Mouse (Mus musculus): ENCODE data around the gene Rps3. TPM values are rescaled to one million over a fixed set of nuclear protein-coding genes. Genes with fewer than 3 reads are reported as not detected.

Rps3 gene
- total RNA-seq, 2 experiments from 2014 or later: 511 to 548 TPM

DNA sequence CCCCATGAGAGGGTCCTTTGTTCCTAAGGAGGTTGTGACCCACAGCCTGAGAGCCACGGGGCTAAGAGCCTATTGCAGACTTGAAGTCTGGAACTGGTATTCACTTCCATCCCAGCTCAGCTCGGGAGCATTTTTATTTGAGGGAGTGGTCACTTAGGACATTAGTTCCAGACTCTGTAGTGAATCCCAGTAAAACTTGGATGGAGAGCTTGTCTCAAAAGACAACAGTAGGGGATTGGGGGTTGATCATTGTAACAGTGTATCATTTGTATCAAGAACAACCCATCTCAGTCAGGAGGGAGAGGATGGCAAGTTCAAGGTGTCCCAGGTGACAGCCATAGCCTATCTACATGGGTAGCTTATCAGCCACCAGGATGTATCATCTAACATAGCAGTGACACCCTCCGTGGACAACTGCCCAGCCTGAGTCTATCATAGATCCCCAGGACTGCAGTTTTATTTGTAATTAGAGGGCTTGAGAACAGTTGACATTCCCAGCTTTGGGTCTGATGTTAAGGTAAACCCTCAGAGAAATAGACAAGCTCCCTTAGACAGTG is 6.9 kb downstream of the Rps3 start:
- DNase-seq (ENCODE audit: low spot score in 2 of 2): no peak

DNA sequence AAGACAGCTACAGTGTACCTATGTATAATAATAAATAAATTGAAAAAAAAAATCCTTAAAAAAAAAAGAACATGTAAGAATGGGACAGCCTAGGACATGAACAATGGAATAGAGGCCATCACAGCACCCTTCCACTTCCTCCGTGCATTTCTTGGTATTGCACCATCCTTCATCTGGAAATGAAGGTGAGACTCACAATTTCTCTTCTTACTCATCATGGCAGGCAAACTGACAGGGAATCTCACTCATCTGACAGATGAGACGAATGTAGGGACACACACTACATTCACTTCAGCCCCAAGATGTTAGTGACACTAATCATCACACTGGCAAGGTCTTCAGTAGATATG is 8.0 kb downstream of the Rps3 start:
- no peak for DNase-seq (ENCODE audit: low spot score in 2 of 2)

DNA sequence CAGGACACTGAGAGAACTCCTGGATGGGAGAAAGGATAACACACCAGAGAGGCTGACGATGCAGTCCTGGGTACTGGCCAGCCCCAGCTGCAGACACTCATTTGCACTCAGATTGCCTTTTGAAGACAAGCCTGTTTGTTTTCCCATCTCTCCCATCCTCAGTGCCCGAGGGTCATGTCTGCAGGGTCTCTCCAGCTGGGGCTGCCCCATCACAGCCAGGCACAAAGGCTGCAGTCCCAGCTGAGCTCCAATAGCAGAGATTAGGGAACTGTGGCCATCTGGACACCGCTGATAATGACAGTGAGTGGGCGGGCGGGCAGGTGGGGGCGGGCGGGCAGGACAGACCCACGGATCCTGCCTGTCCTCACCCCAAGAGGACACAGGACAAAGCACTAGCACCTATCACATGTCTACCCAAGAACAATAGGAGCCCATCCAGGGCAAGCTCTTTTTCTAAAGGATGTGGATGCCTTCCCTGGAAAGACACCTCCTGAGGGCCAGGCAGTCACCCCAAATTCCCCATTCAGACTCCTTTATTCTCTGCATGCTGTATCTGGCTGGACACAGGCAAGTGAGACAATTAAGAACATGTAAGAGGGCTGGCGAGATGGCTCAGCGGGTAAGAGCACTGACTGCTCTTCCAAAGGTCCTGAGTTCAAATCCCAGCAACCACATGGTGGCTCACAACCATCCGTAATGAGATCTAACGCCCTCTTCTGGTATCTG is 8.5 kb downstream of the Rps3 start:
- DNase-seq (ENCODE audit: low spot score in 2 of 2): no peak

DNA sequence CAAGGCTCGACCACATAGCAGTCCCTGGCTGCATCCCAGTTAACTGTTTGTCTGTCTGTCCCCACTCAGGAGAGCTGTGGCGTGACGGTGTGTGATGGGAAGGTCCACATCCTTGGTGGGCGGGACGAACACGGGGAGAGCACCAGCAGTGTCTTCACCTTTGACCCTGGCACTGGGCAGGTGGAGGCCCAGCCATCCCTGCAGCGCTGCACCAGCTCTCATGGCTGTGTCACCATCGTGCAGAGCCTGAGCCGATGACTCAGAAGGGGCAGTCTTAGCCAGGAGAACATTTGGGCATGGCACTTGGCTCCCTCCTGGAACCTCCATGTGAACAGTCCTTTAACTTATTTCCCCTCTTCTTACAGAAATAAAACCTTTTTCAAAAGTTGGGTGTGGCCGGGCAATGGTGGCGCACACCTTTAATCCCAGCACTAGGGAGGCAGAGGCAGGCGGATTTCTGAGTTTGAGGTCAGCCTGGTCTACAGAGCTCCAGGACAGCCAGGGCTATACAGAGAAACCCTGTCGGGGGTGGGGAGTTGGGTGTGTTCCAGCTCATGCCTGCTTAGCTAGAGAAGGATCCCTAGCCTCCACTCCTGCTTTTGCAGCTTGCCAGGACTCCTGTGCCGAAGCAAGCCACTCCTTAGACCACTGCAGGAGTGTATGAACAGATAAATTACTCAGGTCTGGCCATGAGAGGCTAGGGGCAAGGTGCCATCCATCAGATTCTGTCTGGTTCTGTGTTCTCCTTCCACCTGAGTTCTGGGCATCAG is 9.7 kb downstream of the Rps3 start:
- peak in 1 of 2 experiments; percentile 45 for DNase-seq (ENCODE audit: low spot score in 2 of 2)

DNA sequence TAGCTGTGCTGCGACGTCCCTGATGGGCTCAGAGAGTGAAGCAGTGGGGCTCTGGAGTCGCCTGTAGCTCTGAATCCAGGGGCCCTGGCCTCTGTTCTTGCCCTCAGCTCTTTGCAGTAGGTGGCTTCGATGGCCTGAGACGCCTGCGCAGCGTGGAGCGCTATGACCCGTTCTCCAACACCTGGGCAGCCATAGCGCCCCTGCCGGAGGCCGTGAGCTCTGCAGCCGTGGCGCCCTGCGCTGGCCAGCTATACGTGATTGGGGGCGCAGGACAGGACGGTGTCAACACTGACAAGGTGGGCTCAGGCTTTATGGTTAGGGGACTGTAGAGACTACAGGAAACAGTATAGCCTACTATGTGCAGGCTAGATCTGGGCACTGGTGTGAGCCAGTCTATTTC is 12.0 kb downstream of the Rps3 start:
- DNase-seq (ENCODE audit: low spot score in 2 of 2): no peak

DNA sequence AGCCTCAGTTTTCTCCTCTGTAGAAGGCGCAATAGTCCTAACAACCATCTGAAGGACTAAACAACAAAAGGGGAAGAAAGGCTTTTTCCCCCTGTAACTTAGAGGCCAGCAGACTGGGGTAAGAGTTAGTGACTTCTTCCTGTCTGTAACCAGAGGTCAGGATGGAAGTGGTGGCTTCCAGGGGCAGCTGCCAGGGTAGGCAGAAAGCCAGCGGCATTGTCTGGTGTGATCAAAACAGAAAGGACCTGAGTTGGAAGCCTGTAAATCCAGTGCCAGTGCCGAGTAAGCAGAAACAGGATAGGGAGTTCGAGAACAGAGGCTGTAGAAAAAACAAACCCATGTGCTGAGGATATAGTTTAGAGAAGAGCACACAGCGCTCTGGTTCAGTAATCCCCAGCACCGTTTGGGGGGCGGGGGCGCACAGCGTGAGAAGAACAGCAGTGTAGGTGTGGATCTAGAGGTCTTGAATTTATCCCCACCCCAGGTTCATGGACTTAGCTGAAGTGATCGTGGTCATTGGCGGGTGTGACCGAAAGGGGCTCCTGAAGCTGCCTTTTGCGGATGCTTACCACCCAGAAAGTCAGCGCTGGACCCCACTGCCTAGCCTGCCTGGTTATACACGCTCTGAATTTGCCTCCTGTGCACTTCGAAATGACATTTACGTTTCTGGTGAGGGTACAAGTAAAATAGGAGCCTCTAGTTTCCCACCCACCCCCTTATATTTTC is 13.7 kb downstream of the Rps3 start:
- no peak for DNase-seq (ENCODE audit: low spot score in 2 of 2)

DNA sequence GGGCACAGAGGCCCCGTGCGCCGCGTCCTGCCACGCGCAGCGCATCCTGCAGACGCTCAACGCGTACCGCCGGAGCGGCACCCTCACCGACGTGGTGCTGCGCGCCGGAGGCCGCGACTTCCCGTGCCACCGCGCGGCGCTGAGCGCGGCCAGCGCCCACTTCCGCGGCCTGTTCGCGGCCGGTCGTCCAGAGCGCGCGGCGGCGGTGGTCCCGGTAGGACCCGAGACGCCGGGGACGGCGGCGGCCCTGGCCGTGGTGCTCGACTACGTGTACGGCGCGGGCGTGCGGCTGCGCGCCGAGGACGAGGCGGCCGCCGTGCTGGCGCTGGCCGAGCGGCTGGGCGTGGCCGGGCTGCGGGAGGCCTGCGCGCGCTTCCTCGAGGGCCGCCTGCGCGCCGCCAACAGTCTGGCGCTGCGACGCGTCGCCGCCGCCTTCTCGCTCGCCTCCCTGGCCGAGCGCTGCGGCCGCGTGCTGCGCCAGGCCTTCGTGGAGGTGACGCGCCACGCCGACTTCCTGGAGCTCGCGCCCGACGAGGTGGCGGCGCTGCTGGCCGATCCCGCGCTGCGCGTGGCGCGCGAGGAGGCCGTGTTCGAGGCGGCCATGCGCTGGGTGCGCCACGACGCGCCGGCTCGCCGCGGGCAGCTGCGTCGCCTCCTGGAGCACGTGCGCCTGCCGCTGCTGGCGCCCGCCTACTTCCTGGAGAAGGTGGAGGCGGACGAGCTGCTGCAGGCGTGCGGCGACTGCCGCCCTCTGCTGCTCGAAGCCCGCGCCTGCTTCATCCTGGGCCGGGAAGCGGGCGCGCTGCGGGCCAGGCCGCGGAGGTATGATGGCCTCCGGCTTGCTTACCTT is 15.0 kb downstream of the Rps3 start:
- peak; percentile 43 to 57 for DNase-seq (ENCODE audit: low spot score in 2 of 2)

DNA sequence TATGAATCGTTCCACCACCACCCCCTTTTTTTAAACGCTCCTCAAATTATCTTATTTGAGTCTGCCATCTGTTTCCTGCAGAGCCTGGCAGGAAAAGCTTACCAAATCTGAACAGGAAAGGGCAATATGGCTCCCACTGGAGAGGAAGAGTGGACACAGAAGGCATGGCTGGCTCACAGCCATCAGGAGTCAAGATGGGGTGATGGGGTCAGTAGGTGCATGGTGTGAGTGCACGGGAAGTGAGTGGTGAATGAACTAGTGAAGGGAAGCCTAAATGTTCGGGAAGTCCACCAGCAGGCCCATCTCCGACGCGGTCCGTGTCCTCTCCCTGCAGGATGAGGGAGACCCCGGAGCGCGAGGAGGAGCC is 15.6 kb downstream of the Rps3 start:
- no peak for DNase-seq (ENCODE audit: low spot score in 2 of 2)

DNA sequence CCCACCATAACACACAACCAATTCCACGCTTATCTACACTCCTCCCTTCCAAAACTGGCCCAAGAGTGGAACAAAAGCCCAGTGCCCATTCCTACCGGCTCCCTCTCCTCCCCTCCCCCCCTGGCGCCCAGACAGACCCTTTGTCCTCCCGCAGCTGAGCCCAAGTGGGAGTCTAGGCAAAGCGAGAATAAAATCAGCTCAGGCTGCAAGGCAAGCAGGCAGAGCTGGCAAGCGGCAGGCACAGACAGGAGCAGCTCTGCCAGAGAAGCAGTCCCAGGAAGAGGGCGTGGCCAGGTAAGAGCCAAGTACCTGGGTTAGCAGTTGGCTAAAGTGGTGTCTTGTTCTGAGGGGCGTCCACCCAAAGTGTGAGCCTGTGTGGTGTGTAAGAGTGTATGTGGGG is 17.7 kb downstream of the Rps3 start, which contains the start of gene Klhl35:
TSS of gene Klhl35 (plus strand) at position 194 of the 400 bp plus-strand sequence.
- DNase-seq (ENCODE audit: low spot score in 2 of 2): no peak

DNA sequence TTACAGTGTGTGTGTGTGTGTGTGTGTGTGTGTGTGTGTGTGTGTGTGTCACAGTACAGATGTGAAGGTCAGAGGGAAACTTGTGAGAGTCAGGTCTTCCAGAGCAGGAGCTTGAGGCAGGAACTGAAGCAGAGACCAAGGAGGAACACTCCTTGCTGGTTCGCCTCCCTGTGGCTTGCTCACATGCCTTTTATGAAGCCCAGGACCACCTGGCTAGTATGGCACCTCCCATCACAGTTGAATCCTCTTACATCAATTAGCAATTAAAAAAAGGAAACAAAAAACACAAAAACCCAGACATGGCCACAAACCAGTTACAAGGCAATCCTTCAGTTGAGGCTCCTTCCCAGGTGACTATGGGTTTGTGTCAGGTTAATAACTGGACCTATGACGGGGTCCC is 20.4 kb downstream of the Rps3 start:
- no peak for DNase-seq (ENCODE audit: low spot score in 2 of 2)

DNA sequence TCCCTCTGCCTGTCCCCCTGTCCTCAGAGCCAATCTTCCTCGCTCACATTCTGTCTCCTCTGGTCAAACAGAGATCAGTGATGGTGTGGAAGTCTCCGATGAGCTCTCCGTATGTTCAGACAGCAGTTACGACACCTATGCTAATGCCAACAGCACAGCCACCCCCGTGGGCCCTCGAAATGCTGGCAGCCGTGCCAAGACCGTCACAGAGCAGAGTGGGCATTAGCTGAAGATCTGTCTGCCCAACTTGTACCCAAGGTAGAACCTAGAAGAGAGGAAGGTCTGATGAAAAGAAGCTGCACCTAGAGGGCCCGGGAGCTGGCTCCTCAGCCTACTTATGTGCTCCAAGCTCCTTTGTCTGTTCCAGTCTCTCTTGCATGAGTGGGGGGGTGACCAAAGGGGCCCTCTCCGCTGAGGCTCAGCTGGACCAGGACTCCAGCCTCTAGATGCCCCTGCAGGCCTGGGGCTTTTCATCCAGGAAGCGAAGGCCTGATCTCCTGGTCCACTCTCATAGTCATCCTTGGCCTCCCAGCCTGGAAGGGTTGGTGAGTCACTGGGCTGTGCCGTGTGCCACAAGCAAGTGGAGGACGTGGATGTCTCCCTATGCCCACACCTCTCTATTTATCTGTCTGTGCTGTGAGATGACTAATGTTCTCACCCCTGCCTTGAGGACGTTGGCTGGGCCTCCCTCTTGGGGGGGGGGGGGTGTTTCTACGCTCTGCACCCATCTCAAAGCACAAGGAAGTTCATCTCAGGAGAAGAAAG is 23.5 kb downstream of the Rps3 start:
- DNase-seq (ENCODE audit: low spot score in 2 of 2): no peak

DNA sequence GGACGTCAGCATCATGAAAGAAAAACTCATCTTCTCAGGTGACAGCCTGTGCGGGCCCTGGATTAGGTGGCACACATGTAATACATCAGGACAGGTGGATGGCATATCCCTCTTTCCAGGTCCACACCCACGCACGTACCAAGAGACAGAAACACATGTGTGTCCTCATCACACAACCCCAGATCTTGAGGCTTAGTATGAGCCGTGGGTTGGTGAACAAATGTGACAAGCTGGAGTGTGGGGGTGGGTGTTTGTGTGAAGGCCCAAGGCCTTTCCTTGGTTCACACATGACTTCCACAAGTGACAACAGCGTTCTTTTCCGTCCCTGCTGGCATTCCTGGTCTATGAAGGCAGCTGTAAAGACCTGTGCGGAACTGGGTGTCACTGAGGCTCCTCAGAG is 24.7 kb downstream of the Rps3 start:
- DNase-seq (ENCODE audit: low spot score in 2 of 2): no peak

DNA sequence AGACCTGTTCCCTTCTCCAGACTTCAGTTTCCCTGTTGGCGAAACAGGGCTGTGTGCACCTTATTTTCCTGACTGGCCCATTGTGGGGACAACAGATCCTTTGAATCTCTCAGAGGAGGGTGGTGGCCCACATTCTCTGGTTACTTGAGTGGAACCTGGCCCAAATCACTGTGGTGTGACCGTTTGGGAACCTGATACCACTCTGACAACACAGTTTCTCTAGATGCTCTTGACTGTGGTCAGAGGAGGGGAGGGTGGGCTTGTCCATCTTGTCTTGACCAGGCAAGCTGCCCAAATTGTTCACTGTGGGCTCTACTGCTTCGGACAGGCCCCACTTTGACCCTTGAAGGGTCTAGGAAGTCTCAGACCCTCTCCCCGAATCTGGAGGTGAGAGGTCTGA is 29.5 kb downstream of the Rps3 start:
- DNase-seq (ENCODE audit: low spot score in 2 of 2): no peak

DNA sequence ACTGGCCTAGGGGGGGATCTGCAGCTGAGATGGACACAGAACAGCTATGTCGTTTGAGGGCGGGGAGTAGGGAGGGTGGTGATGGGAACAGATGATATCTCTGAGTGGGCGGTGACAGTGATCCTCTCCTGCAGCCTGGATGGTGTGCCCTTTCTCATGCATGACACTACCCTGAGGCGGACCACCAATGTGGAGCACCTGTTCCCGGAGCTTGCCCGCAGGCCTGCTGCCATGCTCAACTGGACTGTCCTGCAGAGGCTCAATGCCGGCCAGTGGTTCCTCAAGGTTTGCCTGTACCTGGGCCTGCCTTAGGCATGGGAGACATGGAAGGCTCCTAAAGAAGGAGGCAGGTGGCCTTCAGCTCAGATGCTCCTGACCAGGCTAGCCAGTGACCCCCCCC is 30.7 kb downstream of the Rps3 start:
- no peak for DNase-seq (ENCODE audit: low spot score in 2 of 2)

DNA sequence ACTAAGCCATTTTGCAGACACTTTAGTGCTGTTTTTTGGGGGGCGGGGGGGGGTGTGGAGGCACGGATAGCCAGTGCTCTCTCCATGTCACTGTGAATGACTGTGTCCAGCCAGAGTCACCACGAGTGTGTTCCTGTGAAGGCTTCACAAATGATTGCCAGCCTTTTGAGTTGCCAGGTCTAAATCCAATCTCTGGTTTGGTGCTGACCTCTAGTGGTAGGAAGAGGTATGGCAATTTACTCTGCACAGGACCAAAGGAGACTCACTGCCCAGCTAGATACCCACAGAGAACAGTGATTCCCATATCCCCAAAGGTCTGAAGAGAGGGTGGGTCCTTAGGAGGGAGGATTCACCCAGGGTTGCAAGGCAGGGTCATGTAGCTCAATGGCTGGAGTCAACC is 32.8 kb downstream of the Rps3 start:
- DNase-seq (ENCODE audit: low spot score in 2 of 2): peak; percentile 50 to 75

DNA sequence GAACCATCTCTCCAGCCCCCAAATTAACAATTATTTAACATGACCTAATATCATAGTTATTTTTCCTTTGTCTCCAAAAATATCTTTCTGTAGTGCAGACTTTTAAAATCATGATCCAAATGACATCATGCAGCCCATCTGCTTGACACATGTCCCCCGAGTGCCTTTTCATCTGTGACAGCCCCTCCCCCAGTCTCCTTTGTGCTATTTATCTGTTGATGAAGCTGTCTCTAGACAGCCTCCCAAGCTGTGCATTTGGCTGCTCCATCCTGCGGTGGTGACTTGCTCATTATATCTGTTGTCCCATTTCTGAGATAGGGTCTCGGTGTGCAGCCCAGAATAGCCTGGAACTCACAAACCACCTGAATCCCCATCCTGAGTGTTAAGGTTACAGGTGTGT is 33.8 kb downstream of the Rps3 start:
- no peak for DNase-seq (ENCODE audit: low spot score in 2 of 2)

DNA sequence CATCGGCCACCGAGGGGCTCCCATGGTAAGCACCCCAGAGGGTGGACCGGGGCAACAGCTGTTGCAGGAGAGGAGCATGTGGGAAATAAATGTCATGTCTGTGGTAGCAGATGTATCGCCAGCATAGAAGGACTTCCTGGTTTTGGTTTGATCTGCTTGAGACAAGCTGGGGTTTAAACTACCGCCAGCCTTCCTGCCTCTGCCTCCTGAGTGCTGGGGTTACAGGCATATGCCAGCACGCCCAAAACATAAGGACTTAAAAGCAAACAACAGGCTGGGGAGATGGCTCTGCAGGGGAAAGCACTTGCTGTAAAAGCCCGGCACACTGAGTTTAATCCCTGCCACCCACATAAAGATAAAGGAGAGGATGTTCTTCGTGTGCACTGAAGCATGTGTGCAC is 34.5 kb downstream of the Rps3 start:
- DNase-seq (ENCODE audit: low spot score in 2 of 2): no peak

DNA sequence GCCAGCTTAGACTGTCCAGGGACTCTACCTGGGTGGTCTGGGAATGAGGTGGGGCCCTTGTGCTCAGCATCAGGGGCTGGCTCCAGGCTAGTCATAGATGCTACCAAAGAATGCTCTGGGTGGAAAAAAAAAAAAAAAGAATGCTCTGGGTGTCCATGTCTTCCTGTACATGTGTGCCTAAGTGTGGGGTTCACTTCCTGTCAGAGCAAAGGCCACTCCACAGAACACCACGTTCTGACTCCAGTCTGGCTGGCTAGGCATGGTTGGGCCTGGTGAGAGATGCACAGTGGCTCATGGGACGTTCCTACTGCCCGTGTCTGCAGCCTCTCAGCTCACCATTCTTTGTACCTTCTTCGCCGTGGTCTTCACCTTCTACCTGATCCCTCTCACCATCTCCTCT is 34.9 kb downstream of the Rps3 start:
- no peak for DNase-seq (ENCODE audit: low spot score in 2 of 2)

DNA sequence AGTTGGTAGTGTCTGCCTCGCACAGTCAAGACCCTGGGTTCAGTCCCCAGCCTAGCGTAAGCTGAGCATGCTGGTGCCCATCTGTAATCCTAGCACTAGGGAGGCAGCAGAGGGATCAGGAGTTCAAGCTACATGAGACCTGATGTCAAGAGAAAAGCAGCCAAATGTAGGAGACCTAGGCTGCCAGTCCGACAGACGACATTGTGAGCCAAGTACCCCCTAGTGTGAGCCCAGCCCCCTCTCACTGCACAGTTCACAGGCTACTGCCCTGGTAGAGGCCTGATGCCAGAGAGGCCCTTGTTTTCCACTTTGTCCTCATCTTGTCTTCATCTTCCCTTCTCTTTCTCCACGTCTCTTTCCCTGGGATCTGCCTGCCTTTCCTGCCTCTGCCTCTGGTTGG is 36.2 kb downstream of the Rps3 start:
- no peak for DNase-seq (ENCODE audit: low spot score in 2 of 2)

DNA sequence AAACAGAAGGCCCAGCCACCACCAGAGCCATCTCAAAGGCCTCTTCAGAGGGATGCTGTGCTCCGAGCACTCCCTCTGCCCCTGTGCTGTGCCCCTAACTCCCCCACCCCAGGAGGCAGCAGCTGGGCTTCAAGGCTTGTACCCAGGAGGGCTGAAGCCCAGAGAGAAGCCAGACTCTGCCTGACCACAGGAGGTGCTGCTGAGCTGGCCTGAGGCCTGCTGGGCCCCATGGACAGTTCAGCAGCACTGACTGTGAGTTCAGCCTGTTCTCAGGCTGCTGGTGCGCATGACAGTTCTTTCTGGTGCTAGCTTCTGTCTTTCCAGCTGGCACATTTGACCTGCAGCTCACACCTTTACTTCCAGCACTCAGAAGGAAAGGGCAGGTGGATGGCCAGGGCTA is 37.7 kb downstream of the Rps3 start:
- no peak for DNase-seq (ENCODE audit: low spot score in 2 of 2)

Data from adrenal gland, adult 18-20 months (tissue).